Mouse (Mus musculus) telencephalon, adult 2 months (tissue): ENCODE results near the gene BC052040.

ENCODE experiments used
- DNase-seq: peaks from one replicate; pipeline ENCODE4 v3.0.0-alpha.2; 2011; ENCODE audit warnings: low read depth, low spot score

BC052040 gene

DNA sequence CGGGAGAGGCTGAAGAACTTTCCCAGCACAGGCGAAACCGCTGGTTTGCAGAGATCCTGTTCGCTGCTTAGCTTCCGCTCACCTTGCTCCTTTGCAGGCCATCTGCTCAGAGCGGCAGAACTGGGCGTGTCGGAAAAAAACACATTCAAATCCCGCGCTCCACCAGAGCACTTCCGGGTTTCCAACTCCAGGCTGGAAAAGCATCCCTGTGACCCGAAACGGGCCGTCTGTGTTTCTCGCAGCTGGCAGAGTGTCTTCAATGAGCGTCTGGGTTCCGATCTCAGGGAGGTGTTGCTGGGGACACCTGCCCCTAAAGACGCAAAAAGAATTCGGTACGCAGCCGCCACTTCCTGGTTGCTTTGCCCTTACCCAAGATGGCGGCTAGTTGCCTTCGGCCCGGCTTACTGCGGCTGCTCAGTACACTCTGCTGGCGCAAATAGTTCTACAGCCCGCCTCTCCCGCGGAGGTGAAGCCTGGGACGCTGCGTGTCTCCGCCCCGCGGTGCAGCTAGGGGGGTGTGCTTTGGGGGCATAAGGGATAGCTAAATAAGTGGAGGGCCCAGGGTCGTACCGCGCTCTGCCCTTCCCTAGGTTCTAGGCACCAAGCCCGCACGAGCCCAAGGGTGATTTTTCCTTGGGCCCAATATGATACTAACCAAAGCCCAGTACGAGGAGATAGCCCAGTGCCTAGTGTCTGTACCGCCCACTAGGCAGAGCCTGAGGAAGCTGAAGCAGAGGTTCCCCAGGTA is at the start of gene BC052040:
TSS of gene BC052040 (plus strand) at position 476 of the 748 bp plus-strand sequence.
- peak; percentile 82 for DNase-seq

DNA sequence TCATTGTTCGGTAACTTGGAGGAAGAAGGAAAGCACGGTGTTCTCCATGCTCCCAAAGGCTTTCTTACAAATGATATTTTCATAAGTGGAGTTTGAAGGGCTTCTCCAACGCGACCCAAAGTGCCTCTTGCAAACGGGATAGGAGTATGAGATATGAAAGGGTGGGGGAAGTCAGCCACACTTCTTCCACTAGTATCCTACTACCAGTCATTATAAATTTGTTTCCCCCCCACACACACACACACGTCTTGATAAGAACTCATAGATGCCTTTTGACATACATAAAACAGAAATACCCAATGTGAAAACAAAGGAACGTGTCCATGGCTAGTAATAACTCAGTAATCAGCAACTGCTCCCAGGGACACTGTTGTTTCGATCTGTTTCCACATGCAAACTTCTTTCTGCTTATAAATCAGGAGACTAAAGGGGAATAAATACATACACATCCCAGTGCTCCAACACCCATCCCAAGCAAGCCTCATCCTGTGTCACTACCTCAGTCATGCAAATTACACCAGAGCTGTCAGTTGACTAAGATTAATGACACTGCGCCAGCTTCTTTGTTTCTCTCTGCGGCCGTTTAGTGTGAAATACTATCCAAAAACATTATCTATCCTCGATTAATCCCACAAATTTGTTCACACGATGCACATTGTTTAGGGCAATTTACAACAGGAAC is 43.4 kb upstream of the BC052040 start:
- no peak for DNase-seq

DNA sequence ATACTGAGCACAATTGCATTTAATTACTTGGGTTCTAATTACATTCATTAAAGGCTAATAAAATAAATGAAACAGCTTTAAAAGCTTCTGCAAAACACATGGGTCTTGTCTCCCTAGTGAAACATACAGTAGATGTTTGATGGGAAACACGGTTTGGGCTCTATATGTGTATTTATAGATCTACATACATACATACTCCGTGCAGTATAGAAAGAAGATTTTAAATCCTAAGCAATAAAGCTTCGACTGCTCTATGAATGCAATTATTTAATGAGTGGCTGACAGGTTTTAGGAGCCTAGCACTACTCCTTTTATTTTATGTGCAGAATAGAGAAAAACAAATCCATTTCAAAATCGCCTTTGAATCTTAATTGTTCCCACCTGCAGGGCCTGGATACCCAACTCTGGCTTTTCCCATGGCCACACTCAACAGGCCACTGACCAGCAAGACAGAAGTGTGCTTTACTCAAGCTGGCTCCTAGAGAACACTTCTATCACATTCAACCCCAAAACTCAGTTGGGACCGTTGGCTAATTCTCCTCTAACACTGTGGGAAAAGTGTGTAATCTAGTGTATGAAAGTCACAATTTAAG is 42.7 kb upstream of the BC052040 start:
- no peak for DNase-seq

DNA sequence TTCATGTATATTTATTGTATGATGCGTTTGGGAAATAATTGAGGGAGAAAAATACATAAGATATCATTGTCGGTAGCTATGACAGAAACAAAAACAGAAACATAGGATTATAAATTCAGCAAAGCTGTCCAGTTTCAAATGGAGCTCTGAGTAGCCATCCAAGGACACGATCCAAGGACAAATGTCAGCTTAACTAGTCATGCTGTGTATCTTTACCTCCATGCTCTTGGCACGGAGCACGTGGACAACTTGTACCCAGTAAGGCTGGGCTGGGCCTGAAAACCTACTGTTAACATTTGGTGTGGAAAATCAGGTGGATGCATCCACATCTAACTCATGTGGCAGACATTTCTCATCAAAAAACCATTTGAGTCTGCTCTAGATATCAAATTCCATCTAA is 41.8 kb upstream of the BC052040 start:
- no peak for DNase-seq

DNA sequence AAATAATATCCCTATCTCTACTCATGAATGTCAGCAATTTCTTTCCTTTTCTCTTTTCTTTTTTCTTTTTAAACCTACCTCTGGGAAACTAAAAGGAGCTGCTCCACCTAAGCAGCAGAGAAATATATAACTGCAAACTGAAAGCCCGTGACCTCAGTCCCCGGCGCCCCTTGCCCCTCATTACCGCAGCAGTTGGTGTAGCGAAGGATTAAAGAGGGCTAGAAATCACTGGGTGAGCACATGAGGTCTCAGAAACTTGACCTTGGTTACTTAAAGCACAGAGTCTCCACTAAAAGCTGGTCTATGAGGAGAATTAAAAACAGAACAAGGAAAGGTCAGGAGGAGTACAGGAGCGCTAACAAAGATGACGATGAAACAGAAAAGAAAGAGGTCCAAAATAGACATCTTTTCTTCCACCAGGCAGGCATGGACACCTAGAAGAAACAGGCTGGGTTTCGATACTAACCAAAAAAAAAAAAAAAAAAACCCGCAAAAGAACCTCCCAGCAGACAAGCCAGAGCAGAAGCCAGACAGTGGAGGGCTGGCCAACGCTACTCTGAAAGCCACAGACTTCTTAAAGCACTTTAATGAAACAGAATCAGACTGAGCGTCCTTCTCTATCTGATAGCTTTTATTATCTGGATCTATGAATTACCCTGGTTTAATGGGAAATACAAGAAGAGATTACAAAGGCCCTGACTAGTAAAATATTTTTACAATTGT is 39.0 kb upstream of the BC052040 start:
- DNase-seq, result no peak

DNA sequence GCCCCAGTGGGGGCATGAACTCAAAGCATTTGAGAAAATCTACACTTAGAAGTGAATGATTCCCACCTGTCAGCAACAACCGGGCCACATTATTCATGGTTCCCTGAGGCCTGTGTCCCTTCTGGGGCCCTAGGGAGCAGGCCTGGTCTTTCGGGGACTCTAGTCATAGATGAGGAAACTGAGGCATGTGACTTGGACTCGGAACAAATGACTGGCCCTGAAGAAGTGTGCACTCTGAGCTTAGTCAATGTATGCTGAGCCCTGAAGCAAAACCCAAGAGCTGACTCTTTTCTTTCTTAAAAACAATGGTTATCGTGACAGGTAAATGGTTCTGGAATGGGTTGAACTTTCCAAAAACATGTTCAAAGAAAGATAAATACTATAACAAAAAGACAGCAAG is 38.3 kb upstream of the BC052040 start:
- DNase-seq, result no peak

DNA sequence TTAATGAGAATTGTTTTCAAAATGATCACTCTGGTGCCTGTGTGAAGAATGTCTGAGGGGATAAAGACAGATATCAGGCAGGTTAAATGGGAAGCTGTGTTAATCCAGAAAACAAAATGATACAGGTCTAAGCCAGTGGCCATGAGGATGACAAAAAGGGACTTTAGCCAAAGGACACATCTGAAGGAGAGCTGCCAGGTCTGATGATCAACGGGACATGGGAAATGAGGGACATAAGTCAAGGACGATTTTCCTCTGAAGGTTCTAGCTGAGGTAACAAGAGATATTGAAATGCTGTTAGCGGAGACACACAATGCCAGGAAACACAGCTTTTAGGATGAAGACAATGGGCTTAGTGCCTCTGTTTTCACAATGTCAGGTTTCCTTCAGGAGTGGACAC is 29.6 kb upstream of the BC052040 start:
- DNase-seq, result no peak

DNA sequence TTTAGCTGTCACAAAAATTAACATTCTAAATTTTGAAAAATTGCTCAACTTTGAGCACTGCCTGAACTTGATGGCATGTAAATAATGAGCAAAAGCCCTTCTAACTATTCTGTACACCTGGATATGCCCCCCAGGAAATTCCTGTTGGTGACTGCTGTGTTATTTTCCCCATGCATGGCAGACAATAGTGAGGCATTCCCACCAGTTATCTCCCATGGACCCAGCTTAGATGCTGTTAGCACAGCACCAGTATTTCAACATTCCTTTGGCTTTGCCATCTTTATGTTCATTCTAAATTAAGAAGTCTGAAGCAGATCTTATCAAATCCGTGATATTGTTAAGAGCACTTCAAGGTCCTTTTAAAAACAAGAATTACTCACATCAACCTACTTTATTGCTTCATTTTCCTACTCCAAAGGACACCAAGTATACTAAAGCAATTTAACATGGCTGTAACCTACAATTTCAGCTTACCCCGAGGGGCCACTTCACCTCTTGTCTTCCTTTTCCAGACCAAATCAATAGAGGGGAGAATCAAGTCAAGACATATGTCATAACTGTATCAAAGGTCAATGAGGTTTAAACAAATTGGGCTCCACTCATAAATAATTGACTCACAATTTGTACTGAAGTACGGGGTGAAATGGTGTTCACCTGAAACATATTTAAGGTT is 19.2 kb upstream of the BC052040 start:
- DNase-seq, result no peak

DNA sequence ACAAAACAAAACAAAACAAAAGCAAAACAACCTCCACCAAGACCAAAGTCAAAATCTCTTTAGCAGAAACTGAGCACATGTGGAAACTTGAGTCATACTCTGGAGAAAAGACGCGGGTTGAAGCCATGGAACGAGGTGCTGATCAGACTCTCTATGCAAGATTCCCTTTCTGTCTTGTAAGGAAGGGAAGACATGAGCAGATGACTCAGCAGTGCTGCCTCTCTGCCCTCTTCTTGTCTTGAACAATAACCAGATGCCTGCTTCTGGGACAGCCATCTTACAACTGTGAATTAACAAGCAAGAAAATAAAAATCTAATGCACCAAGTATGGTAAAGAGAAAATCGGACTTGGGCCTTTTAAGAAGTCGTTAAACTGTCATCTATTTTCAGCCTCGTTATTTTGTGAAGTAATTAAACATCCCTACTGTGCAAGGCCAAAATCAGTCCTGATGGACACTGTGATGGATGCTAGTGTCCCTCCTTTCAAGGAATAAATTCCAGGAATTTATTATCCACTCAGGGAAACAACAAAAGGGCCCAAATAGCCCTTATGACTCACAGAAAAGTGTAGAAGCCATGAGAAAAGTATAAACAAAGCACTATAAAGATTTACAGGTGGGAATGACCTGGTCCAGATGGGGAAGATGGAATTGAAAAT is 18.0 kb upstream of the BC052040 start:
- no peak for DNase-seq

DNA sequence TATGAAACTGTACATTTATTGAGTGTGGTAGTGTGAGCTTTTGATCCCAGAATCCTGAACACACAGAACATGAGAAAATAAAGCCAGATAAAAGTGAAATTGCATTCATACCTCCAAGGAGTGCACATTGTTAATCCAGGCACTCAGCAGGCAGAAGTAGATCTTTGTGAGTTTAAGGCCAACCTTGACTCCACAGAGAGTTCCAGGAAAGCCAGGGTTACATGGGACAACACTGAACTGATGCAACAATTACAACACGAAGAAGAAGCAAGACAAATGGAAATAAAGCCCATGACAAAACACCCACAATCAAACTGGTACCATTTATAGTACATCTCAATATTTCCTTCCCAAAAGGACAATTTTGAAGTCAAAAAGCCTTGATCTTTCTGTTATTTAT is 9.5 kb upstream of the BC052040 start:
- DNase-seq, result no peak

DNA sequence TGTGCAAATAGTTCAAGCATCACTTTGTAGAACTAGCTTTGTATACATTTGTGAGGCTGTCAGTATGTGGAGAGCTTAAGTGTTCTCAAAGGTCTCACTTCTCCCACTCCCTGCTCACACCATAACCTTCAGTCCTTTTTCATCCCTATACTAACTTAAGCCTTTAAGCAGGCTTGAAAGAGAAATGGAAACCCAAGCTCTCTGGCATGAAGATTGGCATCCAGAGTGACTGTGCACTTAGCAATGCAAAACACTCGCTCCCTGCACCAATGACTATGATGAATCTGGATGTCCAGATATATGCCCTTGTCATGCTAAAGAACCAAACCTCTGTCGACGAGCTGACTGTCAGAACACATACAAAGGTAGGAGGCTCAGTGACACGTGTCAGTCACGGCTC is 6.7 kb upstream of the BC052040 start:
- no peak for DNase-seq

DNA sequence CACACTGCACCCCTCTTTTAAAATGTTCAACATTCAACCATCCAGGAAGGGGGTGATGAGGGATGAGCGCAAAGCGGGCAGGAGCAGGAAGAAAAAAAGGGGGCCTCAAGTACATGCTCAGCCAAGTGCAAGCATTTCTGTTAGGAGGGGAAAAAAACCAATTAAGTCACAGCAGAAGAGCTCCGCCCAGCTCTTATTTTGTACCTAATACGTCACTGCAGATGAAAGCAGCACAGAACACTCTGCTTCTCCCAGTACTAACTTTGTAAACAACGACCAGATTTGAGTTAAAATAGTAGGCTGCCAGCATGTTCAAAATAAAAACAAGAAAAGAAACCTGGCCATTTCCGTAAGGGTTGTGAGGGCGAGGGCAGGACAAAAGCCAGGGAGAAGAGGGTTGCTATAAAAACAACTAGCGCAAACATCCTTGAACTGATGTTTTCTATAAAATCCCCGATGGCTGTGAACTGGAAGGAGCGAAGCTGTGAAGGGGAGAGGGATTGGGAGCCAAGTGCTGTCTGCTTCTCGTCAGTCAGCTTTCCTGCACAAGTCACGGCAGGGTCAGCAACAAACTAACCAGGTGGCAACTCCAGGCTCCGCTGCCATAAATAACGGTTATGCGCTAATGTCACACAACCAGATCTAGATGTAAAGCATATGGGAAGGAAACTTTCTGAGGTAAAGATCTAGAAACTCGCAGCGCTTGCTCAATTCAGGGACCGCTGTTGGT is 2.2 kb upstream of the BC052040 start:
- no peak for DNase-seq

DNA sequence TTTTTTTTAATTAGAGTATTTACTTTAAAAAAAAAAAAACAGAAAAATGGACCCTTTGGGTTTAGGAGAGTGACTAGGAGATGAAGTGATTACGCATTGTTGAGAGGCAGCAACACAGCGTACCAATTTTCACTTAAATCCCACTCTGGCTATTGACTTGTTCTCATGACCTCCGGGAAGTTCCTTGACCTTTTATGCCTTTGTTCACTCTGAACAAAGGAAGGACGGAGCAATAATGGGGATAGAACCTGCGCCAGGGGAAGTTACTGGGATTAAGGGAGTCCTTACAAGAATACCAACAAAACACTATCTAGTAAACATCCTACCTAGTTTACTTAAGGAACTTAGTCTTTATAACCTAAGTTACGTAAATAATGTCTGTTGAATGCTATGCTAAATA is 1.5 kb upstream of the BC052040 start:
- no peak for DNase-seq

DNA sequence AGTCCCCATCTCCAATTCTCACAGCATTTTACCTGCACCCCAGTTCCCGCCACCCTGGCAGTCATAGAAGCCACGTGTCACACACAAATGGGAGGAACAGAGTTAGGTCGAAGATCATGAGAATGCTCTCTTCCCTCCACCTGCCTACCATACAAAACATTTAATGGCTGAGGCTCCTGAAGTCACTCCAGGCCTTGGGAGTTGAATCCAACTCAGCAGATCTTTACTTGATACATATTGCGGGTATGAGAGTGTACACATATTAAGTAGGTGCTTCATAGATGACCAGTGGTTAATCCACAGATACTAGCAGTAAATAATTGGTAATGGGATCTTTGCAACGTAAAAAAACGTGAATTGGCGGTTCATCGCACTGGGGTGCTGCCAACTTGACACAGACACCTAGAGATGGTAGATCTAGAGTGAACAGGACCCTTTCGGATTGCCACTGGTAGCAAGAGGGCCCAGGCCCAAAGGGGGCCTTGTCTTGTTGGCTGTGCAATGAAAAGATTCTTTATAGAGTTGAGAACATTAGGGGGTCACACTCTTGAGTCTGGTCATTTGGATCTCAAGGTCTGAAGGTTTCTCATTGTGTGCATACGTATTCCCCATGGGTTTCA is 583 bp downstream of the BC052040 start:
- no peak for DNase-seq

DNA sequence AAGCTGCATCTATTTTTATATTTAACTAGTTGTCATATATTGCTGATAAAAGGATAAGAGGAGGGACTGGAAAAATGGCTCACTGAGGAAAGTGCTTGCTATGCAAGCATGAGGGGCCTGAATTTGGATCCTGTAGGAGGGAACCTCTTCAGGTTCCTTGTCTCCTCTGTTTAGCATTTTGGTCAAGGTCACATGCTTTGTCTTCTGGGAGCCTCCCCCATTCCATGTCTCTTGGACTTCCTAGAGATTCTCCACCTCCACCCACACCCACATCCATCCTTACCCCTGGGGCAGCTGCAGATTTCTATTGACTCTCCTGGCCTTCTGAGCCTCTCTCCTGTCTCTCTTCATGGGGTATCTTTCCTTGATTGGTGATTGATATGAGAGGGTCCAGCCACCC is 2.3 kb downstream of the BC052040 start:
- no peak for DNase-seq

DNA sequence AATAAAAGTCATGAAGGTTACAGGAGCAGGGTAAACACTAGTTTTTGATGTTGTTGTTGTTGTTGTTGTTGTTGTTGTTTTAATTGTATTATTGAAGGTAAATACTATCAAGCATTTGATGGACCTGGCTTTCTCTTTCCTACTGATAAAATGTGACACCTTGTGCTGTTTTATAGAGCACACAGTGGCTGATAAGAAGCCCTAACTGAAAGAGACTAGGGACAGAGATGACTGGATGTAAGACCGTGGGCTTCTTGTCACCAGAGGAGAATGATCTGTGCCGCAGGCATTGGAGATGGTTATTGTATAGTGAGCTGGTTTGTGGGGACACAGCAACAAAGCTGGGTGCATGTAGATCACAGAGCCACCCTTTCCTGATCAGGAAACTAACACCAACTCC is 9.1 kb downstream of the BC052040 start:
- no peak for DNase-seq

DNA sequence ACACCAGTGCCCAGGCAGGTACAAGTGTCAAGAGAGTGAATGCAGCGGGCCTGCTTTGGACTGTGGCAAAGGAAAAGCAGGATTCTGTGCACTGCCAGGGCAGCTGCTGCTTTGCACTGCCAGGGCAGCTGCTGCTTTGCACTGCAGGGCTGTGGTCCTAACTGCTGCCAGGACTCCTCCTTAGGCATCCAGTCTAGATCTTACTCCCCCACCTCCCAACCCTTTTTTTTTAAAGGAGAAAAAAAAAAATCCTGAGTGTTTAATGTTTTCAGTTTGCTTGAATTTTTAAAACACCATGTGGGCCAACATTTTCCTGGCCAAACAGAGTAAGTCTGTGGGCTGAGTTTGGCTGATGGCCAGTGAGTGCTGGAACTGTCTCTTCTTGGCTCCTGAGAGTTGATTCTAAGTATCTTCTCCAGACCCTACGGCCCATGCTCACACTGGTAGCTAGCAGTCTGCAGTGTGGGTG is 11.2 kb downstream of the BC052040 start:
- peak; percentile 55 for DNase-seq

DNA sequence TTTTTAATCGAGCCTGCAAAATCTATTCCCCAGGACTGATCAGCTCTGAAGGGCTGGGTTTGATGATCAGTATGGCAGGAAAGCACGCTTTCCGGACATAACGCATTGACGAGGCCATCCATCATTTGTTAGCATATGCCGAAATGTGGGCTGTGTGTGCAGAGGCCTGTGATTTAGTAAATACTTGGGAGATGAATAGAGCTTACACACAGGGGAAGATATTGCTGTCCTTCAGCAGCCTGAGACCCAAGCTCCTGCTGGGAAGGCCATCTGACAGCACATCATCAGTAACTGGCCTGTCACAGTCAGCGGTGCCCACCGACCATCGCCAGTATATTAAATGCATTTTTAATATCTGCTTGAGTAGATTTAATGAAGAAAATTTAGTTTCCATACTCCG is 15.5 kb downstream of the BC052040 start:
- DNase-seq, result no peak

DNA sequence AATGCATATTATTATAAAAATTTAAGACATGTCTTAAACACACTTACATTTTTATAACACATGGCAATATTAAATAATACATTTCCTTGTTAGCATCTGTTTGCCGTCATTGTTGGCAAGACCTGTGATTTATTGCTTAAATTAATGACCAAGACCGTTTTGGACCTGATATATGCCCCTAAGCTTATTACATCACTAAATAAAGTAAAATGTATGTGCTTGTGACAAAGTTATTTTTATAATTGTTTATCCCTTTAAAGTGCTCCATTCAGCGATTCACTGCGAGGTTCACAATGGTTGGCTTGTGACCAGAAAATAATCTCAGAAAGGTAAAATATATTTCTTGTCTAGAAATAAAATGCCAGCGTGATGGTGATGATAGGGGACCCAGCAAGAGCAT is 16.8 kb downstream of the BC052040 start:
- DNase-seq, result no peak

DNA sequence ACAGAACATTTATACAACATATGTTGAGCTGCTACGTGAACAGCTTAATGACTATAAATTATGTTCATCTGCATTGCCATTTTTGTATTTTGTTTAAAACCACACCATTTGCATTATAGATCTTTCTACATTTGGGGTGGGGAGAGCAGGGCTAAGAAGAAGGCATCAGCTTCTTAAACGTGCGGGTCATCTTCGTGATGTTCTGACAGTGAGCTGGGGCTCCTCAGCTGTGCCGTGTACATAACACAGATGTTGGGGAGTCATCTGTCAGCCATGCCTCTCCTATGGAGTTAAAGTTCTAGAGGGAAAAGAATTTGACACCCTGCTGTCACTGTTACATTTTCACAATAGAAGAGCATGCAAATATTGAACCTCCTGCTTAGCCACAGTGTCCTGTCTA is 19.2 kb downstream of the BC052040 start:
- DNase-seq, result no peak
